Mouse (Mus musculus): ENCODE data around the gene C130050O18Rik.

GRCm38 (mm10) chr5:139425198-139425597 lies 20.1 kb downstream of the C130050O18Rik start:
- TF ChIP-seq POLR2A (IDR thresholded peaks at IDR 0.05; ENCODE audit: insufficient read length, low read depth): no peak
- TF ChIP-seq MYOD1 (IDR thresholded peaks at IDR 0.05; ENCODE audit: control insufficient read depth in 1 of 3, insufficient read length in 2 of 3, low read depth in 2 of 3): no peak
- TF ChIP-seq TCF3 (IDR thresholded peaks at IDR 0.05; ENCODE audit: insufficient read length, low read depth): no peak
- TF ChIP-seq MAX (IDR thresholded peaks at IDR 0.05; ENCODE audit: low read depth): no peak

Measured in myocyte (in vitro differentiated cells).